Mouse (Mus musculus) layer of hippocampus, adult 8-10 months (tissue): ENCODE measurements around the gene Gxylt2. TPM values are rescaled to one million over a fixed set of nuclear protein-coding genes. Genes with fewer than 3 reads are reported as not detected.

ENCODE experiments used
- DNase-seq, 2 experiments: peaks; one replicate each; pipeline ENCODE4 v3.0.0; 2022; ENCODE audit warnings: low spot score in 2 of 2
- total RNA-seq, 4 experiments: library from RNA; stranded (reverse); gene quantifications; 2 replicates each; pipeline ENCODE4 v1.2.4; 2022

Gxylt2 gene
- total RNA-seq: 1 to 10 TPM; 1.9 to 2.5 (median 2.0) TPM

GRCm38 (mm10) chr6:100704574-100705365 is at the start of gene Gxylt2:
TSS of gene Gxylt2 (plus strand) at chr6:100704734.
- DNase-seq: no peak

- DNase-seq: peak; percentile 69 to 78
Measured at GRCm38 (mm10) chr6:100660395-100660794, 44.1 kb upstream of the Gxylt2 start.

- no peak for DNase-seq
Measured at GRCm38 (mm10) chr6:100662224-100662623, 42.3 kb upstream of the Gxylt2 start.

- DNase-seq: no peak
Measured at GRCm38 (mm10) chr6:100667644-100668043, 36.9 kb upstream of the Gxylt2 start.

- DNase-seq: no peak
Measured at GRCm38 (mm10) chr6:100668858-100669257, 35.7 kb upstream of the Gxylt2 start.

GRCm38 (mm10) chr6:100670370-100670841 is 34.1 kb upstream of the Gxylt2 start:
- DNase-seq: peak; percentile 36 to 44

GRCm38 (mm10) chr6:100670880-100671344 is 33.6 kb upstream of the Gxylt2 start, which contains the start of gene Shq1:
TSS of gene Shq1 (minus strand) at chr6:100671157.
- DNase-seq: peak; percentile 79 to 85

GRCm38 (mm10) chr6:100671401-100671800 is 33.1 kb upstream of the Gxylt2 start:
- no peak for DNase-seq

GRCm38 (mm10) chr6:100674974-100675373 is 29.6 kb upstream of the Gxylt2 start:
- no peak for DNase-seq

- DNase-seq: no peak
Measured at GRCm38 (mm10) chr6:100676461-100676860, 28.1 kb upstream of the Gxylt2 start.

- DNase-seq: no peak
Measured at GRCm38 (mm10) chr6:100678636-100679035, 25.9 kb upstream of the Gxylt2 start.

GRCm38 (mm10) chr6:100686341-100686740 is 18.2 kb upstream of the Gxylt2 start:
- no peak for DNase-seq

GRCm38 (mm10) chr6:100699986-100700385 is 4.5 kb upstream of the Gxylt2 start:
- DNase-seq: no peak

GRCm38 (mm10) chr6:100700774-100701173 is 3.8 kb upstream of the Gxylt2 start:
- DNase-seq: peak in 1 of 2 experiments; percentile 24

GRCm38 (mm10) chr6:100704197-100704573 is 349 bp upstream of the Gxylt2 start:
- DNase-seq: no peak

GRCm38 (mm10) chr6:100705366-100705811 is 855 bp downstream of the Gxylt2 start:
- DNase-seq: no peak

GRCm38 (mm10) chr6:100706861-100707260 is 2.3 kb downstream of the Gxylt2 start:
- no peak for DNase-seq

GRCm38 (mm10) chr6:100707557-100707956 is 3.0 kb downstream of the Gxylt2 start:
- DNase-seq: no peak

- DNase-seq: no peak
Measured at GRCm38 (mm10) chr6:100708248-100708647, 3.7 kb downstream of the Gxylt2 start.

GRCm38 (mm10) chr6:100708996-100709395 is 4.5 kb downstream of the Gxylt2 start:
- DNase-seq: no peak

- DNase-seq: no peak
Measured at GRCm38 (mm10) chr6:100709483-100709882, 4.9 kb downstream of the Gxylt2 start.

- no peak for DNase-seq
Measured at GRCm38 (mm10) chr6:100710170-100710569, 5.6 kb downstream of the Gxylt2 start.

- no peak for DNase-seq
Measured at GRCm38 (mm10) chr6:100710866-100711265, 6.3 kb downstream of the Gxylt2 start.
